Comparison of ENCODE assay signal across 8 mouse cellular contexts in the genomic region with DNA sequence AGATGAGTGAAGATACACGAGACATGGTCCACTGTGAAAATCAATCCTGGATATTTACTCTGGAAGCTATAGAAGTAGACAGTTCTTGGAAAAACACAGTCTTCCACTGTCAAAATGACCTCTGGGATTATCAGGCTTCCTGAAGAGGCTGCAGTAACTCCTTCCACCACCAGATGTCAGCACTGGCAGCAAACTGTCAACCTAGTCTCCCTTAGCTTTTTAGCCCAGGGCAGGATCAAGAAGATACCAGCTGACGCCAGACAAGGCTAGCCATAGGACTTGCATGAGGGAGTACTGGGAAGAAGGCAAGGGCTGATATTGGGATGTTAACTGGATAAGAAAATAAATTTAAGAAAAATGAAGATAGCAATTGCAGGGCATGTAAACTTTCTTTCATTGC. TPM values are rescaled to one million over a fixed set of nuclear protein-coding genes. Genes with fewer than 3 reads are reported as not detected.
DNase-seq lines count a peak whose midpoint lies in the region; ATAC-seq lines count a peak whose summit lies in the region.

No protein-coding gene starts in this region.

- peak; percentile 9 for DNase-seq in ovary, postnatal 10 days (ENCODE audit: low spot score)
- DNase-seq in ovary, adult 18-20 months (ENCODE audit: low spot score), result no peak
- peak; percentile 39 to 59 for DNase-seq in adrenal gland, postnatal 36 days
- peak; percentile 57 for DNase-seq in embryonic facial prominence, embryonic 14.5 days (ENCODE audit: low spot score)
- peak; percentile 77 for DNase-seq in limb, embryonic 11.5 days (ENCODE audit: low spot score)
- peak; percentile 91 for DNase-seq in midbrain, embryonic 14.5 days
- DNase-seq in spleen, postnatal 14 days (ENCODE audit: low spot score in 2 of 2), result peak; percentile 32 to 43

- no peaks in the 10 kb centered on the region for H3K9me3 ChIP-seq in embryonic facial prominence, embryonic 14.5 days (ENCODE audit: control insufficient read depth, low read length)
- no peaks in the 10 kb centered on the region for H3K9me3 ChIP-seq in hindbrain, embryonic 15.5 days
- no peaks in the 10 kb centered on the region for H3K9me3 ChIP-seq in limb, embryonic 11.5 days (ENCODE audit: control insufficient read depth, low read length)
- H3K9me3 ChIP-seq in midbrain, embryonic 14.5 days (ENCODE audit: control insufficient read depth, low read length), result no peaks in the 10 kb centered on the region

- H3K4me1 ChIP-seq in embryonic facial prominence, embryonic 14.5 days (ENCODE audit: control insufficient read depth, insufficient read depth, low read length), result peaks cover 5% of the 10 kb centered on the region; the same call in 1 of the 2 replicates
- H3K4me1 ChIP-seq in hindbrain, embryonic 15.5 days (replicated peaks), result no peaks in the 10 kb centered on the region
- H3K4me1 ChIP-seq in limb, embryonic 11.5 days (ENCODE audit: control insufficient read depth, insufficient read depth, low read length), result no peaks in the 10 kb centered on the region
- H3K4me1 ChIP-seq in midbrain, embryonic 14.5 days (ENCODE audit: control insufficient read depth, insufficient read depth, low read length), result no peaks in the 10 kb centered on the region

- no peak overlapping the region for H3K4me2 ChIP-seq in embryonic facial prominence, embryonic 14.5 days (ENCODE audit: low read depth, low read length)
- H3K4me2 ChIP-seq in hindbrain, embryonic 15.5 days, result no peak overlapping the region
- no peak overlapping the region for H3K4me2 ChIP-seq in limb, embryonic 11.5 days (ENCODE audit: low read depth, severe bottlenecking)
- H3K4me2 ChIP-seq in midbrain, embryonic 14.5 days (ENCODE audit: low read length), result no peak overlapping the region

- 6% methylated on average over 2 of the region's 2 CpGs for WGBS in embryonic facial prominence, embryonic 14.5 days
- WGBS in hindbrain, embryonic 15.5 days, result 9% methylated on average over 2 of the region's 2 CpGs
- 15% methylated on average over 2 of the region's 2 CpGs for WGBS in limb, embryonic 11.5 days
- WGBS in midbrain, embryonic 14.5 days, result 7% methylated on average over 2 of the region's 2 CpGs

- H3K4me3 ChIP-seq in embryonic facial prominence, embryonic 14.5 days (ENCODE audit: low read depth, low read length), result no peak overlapping the region
- no peak overlapping the region for H3K4me3 ChIP-seq in hindbrain, embryonic 15.5 days
- no peak overlapping the region for H3K4me3 ChIP-seq in limb, embryonic 11.5 days (ENCODE audit: low read depth, low read length)
- H3K4me3 ChIP-seq in midbrain, embryonic 14.5 days (replicated peaks; ENCODE audit: low read depth, low read length), result no peak overlapping the region

- no peaks in the 10 kb centered on the region for H3K36me3 ChIP-seq in embryonic facial prominence, embryonic 14.5 days (ENCODE audit: control insufficient read depth, insufficient read depth, low read length)
- H3K36me3 ChIP-seq in hindbrain, embryonic 15.5 days, result peaks cover 53% of the 10 kb centered on the region
- H3K36me3 ChIP-seq in limb, embryonic 11.5 days (ENCODE audit: control insufficient read depth, insufficient read depth, low read length), result no peaks in the 10 kb centered on the region
- peaks cover 86% of the 10 kb centered on the region for H3K36me3 ChIP-seq in midbrain, embryonic 14.5 days (ENCODE audit: control insufficient read depth, insufficient read depth, low read length)

- no peak overlapping the region for H3K9ac ChIP-seq in embryonic facial prominence, embryonic 14.5 days (ENCODE audit: low read depth, low read length)
- no peak overlapping the region for H3K9ac ChIP-seq in hindbrain, embryonic 15.5 days
- H3K9ac ChIP-seq in limb, embryonic 11.5 days (ENCODE audit: low read length), result no peak overlapping the region
- no peak overlapping the region for H3K9ac ChIP-seq in midbrain, embryonic 14.5 days (replicated peaks; ENCODE audit: low read length)

- H3K27me3 ChIP-seq in embryonic facial prominence, embryonic 14.5 days (replicated peaks; ENCODE audit: control insufficient read depth, insufficient read depth, low read length), result no peaks in the 10 kb centered on the region
- H3K27me3 ChIP-seq in hindbrain, embryonic 15.5 days, result no peaks in the 10 kb centered on the region
- H3K27me3 ChIP-seq in limb, embryonic 11.5 days (ENCODE audit: control insufficient read depth, insufficient read depth, low read length), result no peaks in the 10 kb centered on the region
- H3K27me3 ChIP-seq in midbrain, embryonic 14.5 days (ENCODE audit: control insufficient read depth, insufficient read depth, low read length), result no peaks in the 10 kb centered on the region

- ATAC-seq in embryonic facial prominence, embryonic 14.5 days (ENCODE audit: low read depth), result peak; percentile 67; the same call in 1 of the 2 replicates
- 0 out of 2 replicates have a peak, but pooled peaks have one; percentile 32 for ATAC-seq in hindbrain, embryonic 15.5 days (ENCODE audit: low FRiP score, low read depth)
- no peak for ATAC-seq in limb, embryonic 11.5 days (ENCODE audit: insufficient number of reproducible peaks, low FRiP score, low TSS enrichment, low read depth)
- ATAC-seq in midbrain, embryonic 14.5 days (ENCODE audit: low FRiP score, low TSS enrichment), result 0 out of 2 replicates have a peak, but pooled peaks have one; percentile 44

- no peak overlapping the region for H3K27ac ChIP-seq in embryonic facial prominence, embryonic 14.5 days (replicated peaks; ENCODE audit: low read depth, low read length)
- H3K27ac ChIP-seq in hindbrain, embryonic 15.5 days (replicated peaks), result no peak overlapping the region
- no peak overlapping the region for H3K27ac ChIP-seq in limb, embryonic 11.5 days (replicated peaks; ENCODE audit: low read depth, low read length)
- no peak overlapping the region for H3K27ac ChIP-seq in midbrain, embryonic 14.5 days (replicated peaks; ENCODE audit: low read depth, low read length)

RNA-seq across cellular contexts. Expression of a gene that starts 6.0 kb away (rescaled TPM):
- total RNA-seq in adrenal gland, postnatal 36 days (2021), result 1 to 10 TPM; 1.6 to 2.8 TPM
- polyA plus RNA-seq in embryonic facial prominence, embryonic 14.5 days (2014; fragmentation: Nextera tagmentation; extraction: Ambion mirVana), result 1.6 and 3.9 TPM in 2 replicates
- 18.6 and 19.9 TPM in 2 replicates for polyA plus RNA-seq in hindbrain, embryonic 15.5 days (2015; fragmentation: Nextera tagmentation; extraction: Ambion mirVana)
- 1.5 and 1.7 TPM in 2 replicates for polyA plus RNA-seq in limb, embryonic 11.5 days (2014; fragmentation: Nextera tagmentation; extraction: Ambion mirVana)
- 23.9 and 31.0 TPM in 2 replicates for polyA plus RNA-seq in midbrain, embryonic 14.5 days (2014; fragmentation: Nextera tagmentation; extraction: Ambion mirVana)

RNA-seq across cellular contexts. Expression of a gene that starts 11.1 kb away (rescaled TPM):
- total RNA-seq in adrenal gland, postnatal 36 days (2021), result 1 to 10 TPM in 1 of 2 experiments, under 1 TPM in 1; 0.53 to 2.1 TPM
- 0.53 and 1.3 TPM in 2 replicates for polyA plus RNA-seq in embryonic facial prominence, embryonic 14.5 days (2014; fragmentation: Nextera tagmentation; extraction: Ambion mirVana)
- polyA plus RNA-seq in hindbrain, embryonic 15.5 days (2015; fragmentation: Nextera tagmentation; extraction: Ambion mirVana), result 0.83 and 2.0 TPM in 2 replicates
- 1.2 and 2.5 TPM in 2 replicates for polyA plus RNA-seq in limb, embryonic 11.5 days (2014; fragmentation: Nextera tagmentation; extraction: Ambion mirVana)
- 0.84 and 2.4 TPM in 2 replicates for polyA plus RNA-seq in midbrain, embryonic 14.5 days (2014; fragmentation: Nextera tagmentation; extraction: Ambion mirVana)

RNA-seq across cellular contexts. Expression of a gene that starts 28.0 kb away (rescaled TPM):
- 1 to 10 TPM; 6.8 to 9.3 TPM for total RNA-seq in adrenal gland, postnatal 36 days (2021)
- polyA plus RNA-seq in embryonic facial prominence, embryonic 14.5 days (2014; fragmentation: Nextera tagmentation; extraction: Ambion mirVana), result 11.6 and 12.3 TPM in 2 replicates
- 81.5 and 84.8 TPM in 2 replicates for polyA plus RNA-seq in hindbrain, embryonic 15.5 days (2015; fragmentation: Nextera tagmentation; extraction: Ambion mirVana)
- polyA plus RNA-seq in limb, embryonic 11.5 days (2014; fragmentation: Nextera tagmentation; extraction: Ambion mirVana), result 1.1 and 1.4 TPM in 2 replicates
- polyA plus RNA-seq in midbrain, embryonic 14.5 days (2014; fragmentation: Nextera tagmentation; extraction: Ambion mirVana), result 125 and 140 TPM in 2 replicates
